21 mouse cellular contexts compared by ENCODE assay signal in the genomic region with DNA sequence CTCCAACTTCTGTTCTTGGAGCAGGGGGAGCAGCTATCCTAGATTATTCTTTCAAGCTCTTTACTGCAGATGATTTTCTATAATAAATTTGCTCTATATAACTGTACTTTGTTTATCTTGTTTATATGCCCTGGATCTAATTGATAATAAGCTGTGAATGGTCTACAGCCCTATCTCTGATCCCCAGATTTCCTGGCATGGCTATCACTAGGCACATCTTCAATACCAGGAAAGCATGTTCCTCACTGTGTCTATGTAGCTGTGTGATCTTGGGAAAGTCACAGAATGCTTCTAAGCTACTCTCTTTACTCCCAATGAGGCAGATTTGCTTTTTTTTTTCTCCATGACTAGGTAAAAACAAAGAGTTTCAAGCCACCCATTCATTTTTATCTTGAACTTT.
"Had no signal": no experiment of that assay in that cellular context is flagged by ENCODE, and none has a peak within 500 bp of the region (broad histone marks: within the 10 kb centered on the region; RNA-seq: fewer than 3 reads in every experiment).

No protein-coding gene starts in this region.

- H3K36me3 ChIP-seq: lung, embryonic 15.5 days; midbrain, embryonic 13.5 days; neural tube, embryonic 13.5 days; neural tube, embryonic 15.5 days; stomach, embryonic 15.5 days had no signal

- H3K27ac ChIP-seq: lung, embryonic 15.5 days; macrophage; midbrain, embryonic 13.5 days; neural tube, embryonic 13.5 days; neural tube, embryonic 15.5 days; stomach, embryonic 15.5 days; stomach, postnatal 0 days had no signal

- H3K9ac ChIP-seq: lung, embryonic 15.5 days; midbrain, embryonic 13.5 days; neural tube, embryonic 13.5 days; neural tube, embryonic 15.5 days; stomach, embryonic 15.5 days had no signal

- H3K4me2 ChIP-seq: lung, embryonic 15.5 days; midbrain, embryonic 11.5 days; midbrain, embryonic 13.5 days; neural tube, embryonic 13.5 days; neural tube, embryonic 15.5 days; stomach, embryonic 15.5 days had no signal

- H3K27me3 ChIP-seq: lung, embryonic 15.5 days; megakaryocyte, embryonic 14.5 days; midbrain, embryonic 13.5 days; neural tube, embryonic 13.5 days; neural tube, embryonic 15.5 days; stomach, embryonic 15.5 days had no signal

- H3K4me3 ChIP-seq: lung, embryonic 15.5 days; megakaryocyte, embryonic 14.5 days; midbrain, embryonic 13.5 days; myocyte; neural tube, embryonic 13.5 days; neural tube, embryonic 15.5 days; stomach, embryonic 15.5 days had no signal

- ATAC-seq: lung, postnatal 0 days; midbrain, embryonic 13.5 days; midbrain, embryonic 16.5 days had no signal

- DNase-seq: lung, adult 2 months; lung, postnatal 14 days; lung, postnatal 36 days; retina, postnatal 1 day; right cerebral cortex, adult 18-20 months; right cerebral cortex, postnatal 14 days; thymus, adult 2 months; thymus, postnatal 25 days; thymus, postnatal 4 days had no signal

- H3K9me3 ChIP-seq: lung, embryonic 15.5 days; midbrain, embryonic 13.5 days; neural tube, embryonic 13.5 days; neural tube, embryonic 15.5 days; stomach, embryonic 15.5 days had no signal

- H3K4me1 ChIP-seq: lung, embryonic 15.5 days; megakaryocyte, embryonic 14.5 days; midbrain, embryonic 13.5 days; neural tube, embryonic 13.5 days; neural tube, embryonic 15.5 days; stomach, embryonic 15.5 days had no signal
